ENCODE assay signal across 24 mouse cellular contexts in genomic region chr10:120218996-120219395, GRCm38 (mm10). TPM values are rescaled to one million over a fixed set of nuclear protein-coding genes. Genes with fewer than 3 reads are reported as not detected.
DNase-seq lines count a peak whose midpoint lies in the region; ATAC-seq lines count a peak whose summit lies in the region.
"Had no signal": no experiment of that assay in that cellular context is flagged by ENCODE, and none has a peak within 500 bp of the region (broad histone marks: within the 10 kb centered on the region; RNA-seq: fewer than 3 reads in every experiment).

No protein-coding gene starts in this region.

- WGBS in heart, embryonic 10.5 days, result 89% methylated on average over 10 of the region's 10 CpGs
- 95% methylated on average over 10 of the region's 10 CpGs for WGBS in midbrain, embryonic 14.5 days

- no peak overlapping the region for H3K27ac ChIP-seq in heart, embryonic 10.5 days
- no peak overlapping the region for H3K27ac ChIP-seq in midbrain, embryonic 14.5 days (replicated peaks; ENCODE audit: low read depth, low read length)
- H3K27ac ChIP-seq: embryonic facial prominence, embryonic 13.5 days; embryonic facial prominence, embryonic 15.5 days; forebrain, embryonic 10.5 days; forebrain, embryonic 12.5 days had no signal

- H3K27me3 ChIP-seq in heart, embryonic 10.5 days (ENCODE audit: insufficient read depth, poor library complexity, severe bottlenecking), result no peaks in the 10 kb centered on the region
- no peaks in the 10 kb centered on the region for H3K27me3 ChIP-seq in midbrain, embryonic 14.5 days (ENCODE audit: control insufficient read depth, insufficient read depth, low read length)
- H3K27me3 ChIP-seq: embryonic facial prominence, embryonic 13.5 days; embryonic facial prominence, embryonic 15.5 days; forebrain, embryonic 12.5 days; Patski had no signal

- peak; percentile 73 for DNase-seq in heart, adult 11 months
- no peak for DNase-seq in heart, embryonic 10.5 days (ENCODE audit: low spot score)
- peak; percentile 66 for DNase-seq in 3T3-L1 (ENCODE audit: low read depth, low spot score)
- DNase-seq in midbrain, embryonic 14.5 days, result no peak
- DNase-seq: adrenal gland, adult 8-10 months; adrenal gland, postnatal 14 days; adrenal gland, postnatal 36 days; cerebellum, adult 18-20 months; cerebellum, adult 8-10 months; cerebellum, adult 9-11 months; cerebellum, postnatal 14 days; cerebellum, postnatal 36 days; embryo, embryonic 11 days had no signal

- H3K9ac ChIP-seq in midbrain, embryonic 14.5 days (replicated peaks; ENCODE audit: low read length), result no peak overlapping the region
- H3K9ac ChIP-seq: embryonic facial prominence, embryonic 13.5 days; embryonic facial prominence, embryonic 15.5 days; forebrain, embryonic 12.5 days had no signal

- H3K4me2 ChIP-seq in midbrain, embryonic 14.5 days (ENCODE audit: low read length), result no peak overlapping the region
- H3K4me2 ChIP-seq: embryonic facial prominence, embryonic 13.5 days; embryonic facial prominence, embryonic 15.5 days; forebrain, embryonic 12.5 days had no signal

- 0 out of 2 replicates have a peak, but pooled peaks have one; percentile 11 for ATAC-seq in monocyte, adult 5-6 weeks (replicated peaks; ENCODE audit: insufficient number of reproducible peaks, low FRiP score, low TSS enrichment, poor library complexity, severe bottlenecking)
- ATAC-seq in midbrain, embryonic 14.5 days (ENCODE audit: low FRiP score, low TSS enrichment), result no peak
- ATAC-seq: activated CD4-positive, CD25-positive, alpha-beta regulatory T cell, adult 4 months; forebrain, embryonic 14.5 days; forebrain, embryonic 16.5 days; Patski had no signal

- H3K4me1 ChIP-seq in heart, embryonic 10.5 days, result no peaks in the 10 kb centered on the region
- H3K4me1 ChIP-seq in midbrain, embryonic 14.5 days (ENCODE audit: control insufficient read depth, insufficient read depth, low read length), result no peaks in the 10 kb centered on the region
- H3K4me1 ChIP-seq: embryonic facial prominence, embryonic 13.5 days; embryonic facial prominence, embryonic 15.5 days; forebrain, embryonic 10.5 days; forebrain, embryonic 12.5 days had no signal

- H3K36me3 ChIP-seq in heart, embryonic 10.5 days, result peaks cover 25% of the 10 kb centered on the region
- H3K36me3 ChIP-seq in midbrain, embryonic 14.5 days (ENCODE audit: control insufficient read depth, insufficient read depth, low read length), result peaks cover 40% of the 10 kb centered on the region

- no peaks in the 10 kb centered on the region for H3K9me3 ChIP-seq in heart, embryonic 10.5 days
- no peaks in the 10 kb centered on the region for H3K9me3 ChIP-seq in midbrain, embryonic 14.5 days (ENCODE audit: control insufficient read depth, low read length)
- H3K9me3 ChIP-seq: embryonic facial prominence, embryonic 13.5 days; embryonic facial prominence, embryonic 15.5 days; forebrain, embryonic 10.5 days; forebrain, embryonic 12.5 days had no signal

- no peak overlapping the region for H3K4me3 ChIP-seq in heart, embryonic 10.5 days
- no peak overlapping the region for H3K4me3 ChIP-seq in midbrain, embryonic 14.5 days (replicated peaks; ENCODE audit: low read depth, low read length)
- H3K4me3 ChIP-seq: embryonic facial prominence, embryonic 13.5 days; embryonic facial prominence, embryonic 15.5 days; erythroblast, embryonic 14.5 days; forebrain, embryonic 10.5 days; forebrain, embryonic 12.5 days had no signal

RNA-seq across cellular contexts. Expression of gene Llph, which starts 7.9 kb away (rescaled TPM):
- polyA plus RNA-seq in heart, embryonic 10.5 days (2016; fragmentation: Nextera tagmentation; extraction: Ambion mirVana), result 35.7 and 47.8 TPM in 2 replicates
- 57.4 to 79.1 TPM (median 74.2 TPM) in 3 replicates for total RNA-seq in monocyte, adult 5-6 weeks (2017)
- polyA plus RNA-seq in midbrain, embryonic 14.5 days (2014; fragmentation: Nextera tagmentation; extraction: Ambion mirVana), result 39.6 and 40.7 TPM in 2 replicates

RNA-seq across cellular contexts. Expression of gene Irak3, which starts 17.1 kb away (rescaled TPM):
- 0.22 and 0.24 TPM in 2 replicates for polyA plus RNA-seq in heart, embryonic 10.5 days (2016; fragmentation: Nextera tagmentation; extraction: Ambion mirVana)
- 30.9 to 31.9 TPM (median 31.4 TPM) in 3 replicates for total RNA-seq in monocyte, adult 5-6 weeks (2017)
- 0.13 and 0.45 TPM in 2 replicates for polyA plus RNA-seq in midbrain, embryonic 14.5 days (2014; fragmentation: Nextera tagmentation; extraction: Ambion mirVana)
- total RNA-seq: MEL had no signal
- polyA plus RNA-seq: erythroblast, embryonic 14.5 days had no signal

RNA-seq across cellular contexts. Expression of gene Tmbim4, which starts 17.6 kb away (rescaled TPM):
- polyA plus RNA-seq in heart, embryonic 10.5 days (2016; fragmentation: Nextera tagmentation; extraction: Ambion mirVana), result 106 and 119 TPM in 2 replicates
- 150 to 178 TPM (median 170 TPM) in 3 replicates for total RNA-seq in monocyte, adult 5-6 weeks (2017)
- 104 and 107 TPM in 2 replicates for polyA plus RNA-seq in midbrain, embryonic 14.5 days (2014; fragmentation: Nextera tagmentation; extraction: Ambion mirVana)

Comparison
In these comparisons a context has a peak if more than half of its experiments do, and no peak if none do; other contexts are left out.
1. DNase-seq: peak in heart, adult 11 months (single experiment) and 3T3-L1 (single experiment); none in heart, embryonic 10.5 days (single experiment) and midbrain, embryonic 14.5 days (single experiment).